Comparison of ENCODE assay signal across 10 mouse cellular contexts in the genomic region with DNA sequence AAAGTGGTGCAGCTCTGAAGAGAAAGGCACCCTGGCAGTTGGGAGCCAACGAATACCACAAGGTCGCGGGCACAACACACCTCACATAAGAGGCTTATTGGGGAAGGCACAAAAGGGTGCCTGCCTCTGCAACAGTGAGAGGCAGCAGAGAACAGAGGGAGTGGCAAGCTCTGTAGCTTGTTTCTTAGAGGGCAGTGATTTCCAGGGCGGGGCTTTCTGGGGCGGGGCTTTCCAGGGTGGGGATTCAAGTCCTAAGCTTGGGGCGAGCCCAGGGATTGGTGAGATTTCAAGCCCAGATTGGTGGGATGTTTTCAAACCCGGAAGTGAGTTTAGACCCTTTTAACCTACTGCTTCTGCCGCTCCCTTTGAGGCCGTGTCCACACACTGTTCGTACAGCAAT.
DNase-seq lines count a peak whose midpoint lies in the region; ATAC-seq lines count a peak whose summit lies in the region.
"Had no signal": no experiment of that assay in that cellular context is flagged by ENCODE, and none has a peak within 500 bp of the region (broad histone marks: within the 10 kb centered on the region; RNA-seq: fewer than 3 reads in every experiment).

No protein-coding gene starts in this region.

- H3K27ac ChIP-seq in forebrain, embryonic 11.5 days (ENCODE audit: low read depth, low read length): peak overlapping the region; percentile 46; the same call in 1 of the 2 replicates
- no peak overlapping the region for H3K27ac ChIP-seq in neural tube, embryonic 13.5 days (replicated peaks)

- DNase-seq in c-Kit-negative CD71-positive TER-119-positive erythroid progenitor cells, embryonic 14.5 days (ENCODE audit: low read depth, low spot score): peak; percentile 20
- DNase-seq in forebrain, embryonic 11.5 days (ENCODE audit: low spot score): peak; percentile 68
- DNase-seq in kidney, adult 8-10 months: peak; percentile 6 to 8
- no peak for DNase-seq in right cerebral cortex, adult 18-20 months
- no peak for DNase-seq in left cerebral cortex, adult 8-10 months (ENCODE audit: low spot score in 2 of 2)
- no peak for DNase-seq in adipocyte (ENCODE audit: low spot score)
- DNase-seq: gastrocnemius, postnatal 14 days; right cerebral cortex, postnatal 4 days had no signal

- 0 out of 2 replicates have a peak, but pooled peaks cover 2% of the 10 kb centered on the region for H3K27me3 ChIP-seq in forebrain, embryonic 11.5 days (ENCODE audit: control insufficient read depth, insufficient read depth, low read length)
- H3K27me3 ChIP-seq in neural tube, embryonic 13.5 days: peaks cover 12% of the 10 kb centered on the region; the same call in 1 of the 2 replicates
- H3K27me3 ChIP-seq: Patski had no signal

- H3K4me2 ChIP-seq in forebrain, embryonic 11.5 days (ENCODE audit: low read depth, low read length, severe bottlenecking): peak overlapping the region; percentile 31; the same call in 1 of the 2 replicates
- peak overlapping the region; percentile 22; the same call in 1 of the 2 replicates for H3K4me2 ChIP-seq in neural tube, embryonic 13.5 days

- 23% methylated on average over 10 of the region's 10 CpGs for WGBS in forebrain, embryonic 11.5 days
- WGBS in neural tube, embryonic 13.5 days: 30% methylated on average over 10 of the region's 10 CpGs

- H3K36me3 ChIP-seq in forebrain, embryonic 11.5 days (ENCODE audit: control insufficient read depth, insufficient read depth, low read length): no peaks in the 10 kb centered on the region
- H3K36me3 ChIP-seq in neural tube, embryonic 13.5 days: no peaks in the 10 kb centered on the region

- no peak overlapping the region for H3K9ac ChIP-seq in forebrain, embryonic 11.5 days (ENCODE audit: low read length)
- 0 out of 2 replicates have a peak overlapping the region, but pooled peaks have one; percentile 12 for H3K9ac ChIP-seq in neural tube, embryonic 13.5 days

- peak; percentile 64 for ATAC-seq in forebrain, embryonic 11.5 days (replicated peaks; ENCODE audit: low FRiP score)
- 0 out of 2 replicates have a peak, but pooled peaks have one; percentile 4 for ATAC-seq in neural tube, embryonic 13.5 days (ENCODE audit: low read depth)
- ATAC-seq: Patski had no signal

- no peak overlapping the region for H3K4me3 ChIP-seq in forebrain, embryonic 11.5 days (ENCODE audit: low read depth, low read length)
- no peak overlapping the region for H3K4me3 ChIP-seq in neural tube, embryonic 13.5 days

- no peaks in the 10 kb centered on the region for H3K9me3 ChIP-seq in forebrain, embryonic 11.5 days (ENCODE audit: control insufficient read depth, low read length)
- H3K9me3 ChIP-seq in neural tube, embryonic 13.5 days: no peaks in the 10 kb centered on the region

- peaks cover 10% of the 10 kb centered on the region; the same call in 1 of the 2 replicates for H3K4me1 ChIP-seq in forebrain, embryonic 11.5 days (replicated peaks; ENCODE audit: control insufficient read depth, insufficient read depth, low read length)
- peaks cover 22% of the 10 kb centered on the region for H3K4me1 ChIP-seq in neural tube, embryonic 13.5 days (replicated peaks)

Comparison
In these comparisons a context has a peak if more than half of its experiments do, and no peak if none do; other contexts are left out.
1. DNase-seq: peak in c-Kit-negative CD71-positive TER-119-positive erythroid progenitor cells, embryonic 14.5 days (single experiment), forebrain, embryonic 11.5 days (single experiment) and kidney, adult 8-10 months (2 of 2); none in right cerebral cortex, adult 18-20 months (single experiment), left cerebral cortex, adult 8-10 months (0 of 2) and adipocyte (single experiment).